Mouse (Mus musculus) small intestine, adult 2 months (tissue): ENCODE measurements around the gene Lrp2bp. TPM values are rescaled to one million over a fixed set of nuclear protein-coding genes. Genes with fewer than 3 reads are reported as not detected.

Experiments
- H3K27ac ChIP-seq: fragments of 200-500 bp; 2 replicates; pipeline ENCODE4 v1.5.1; 2012; ENCODE audit warnings: low read depth, low read length, control low read depth, inconsistent platforms; ENCODE audit not compliant: insufficient read depth
- H3K27me3 ChIP-seq: fragments of 200-500 bp; 2 replicates; pipeline ENCODE4 v1.6.1; 2012; ENCODE audit warnings: mild to moderate bottlenecking, moderate library complexity, low read length, inconsistent platforms; ENCODE audit not compliant: control insufficient read depth, insufficient read depth
- H3K36me3 ChIP-seq: fragments of 200-500 bp; 2 replicates; pipeline ENCODE4 v1.6.1; 2012; ENCODE audit warnings: mild to moderate bottlenecking, low read length, control low read depth, inconsistent platforms; ENCODE audit not compliant: control insufficient read depth, insufficient read depth
- H3K4me1 ChIP-seq: fragments of 200-500 bp; 2 replicates; pipeline ENCODE4 v1.6.1; 2012; ENCODE audit warnings: low read length, inconsistent platforms, mixed read lengths; ENCODE audit not compliant: control insufficient read depth, insufficient read depth, insufficient read length
- H3K4me3 ChIP-seq: fragments of 200-500 bp; 2 replicates; pipeline ENCODE4 v1.5.1; 2012; ENCODE audit warnings: low read depth, mild to moderate bottlenecking, control low read depth, inconsistent platforms, low read length, moderate library complexity
- CTCF ChIP-seq: fragments of 200-500 bp; IDR thresholded peaks from 2 replicates; pipeline ENCODE4 v1.5.1; 2012; ENCODE audit warnings: low read depth, mild to moderate bottlenecking, control low read depth, inconsistent platforms, low read length, moderate library complexity, mixed read lengths; ENCODE audit not compliant: insufficient replicate concordance, insufficient read length; ENCODE audit errors: extremely low read depth
- POLR2A ChIP-seq: fragments of 200-500 bp; IDR thresholded peaks from 2 replicates; pipeline ENCODE4 v1.6.1; 2012; ENCODE audit warnings: low read depth, mild to moderate bottlenecking, control low read depth, inconsistent platforms, low read length, moderate library complexity
- WGBS: fragments of 180-500 bp; shearing (Covaris S2); methylation state at CpG from one replicate; pipeline ENCODE4 v1.1.7; 2018; 5-methylcytosine and 5-hydroxymethylcytosine counted together
- polyA plus RNA-seq: library from polyadenylated mRNA; depleted of rRNA; stranded (reverse); fragments of >200 nt; gene quantifications from 2 replicates; pipeline ENCODE4 v1.2.3, GENCODE M21; 2012; rRNA removed

The Lrp2bp gene
- polyA plus RNA-seq, result not detected in 2 replicates

DNA sequence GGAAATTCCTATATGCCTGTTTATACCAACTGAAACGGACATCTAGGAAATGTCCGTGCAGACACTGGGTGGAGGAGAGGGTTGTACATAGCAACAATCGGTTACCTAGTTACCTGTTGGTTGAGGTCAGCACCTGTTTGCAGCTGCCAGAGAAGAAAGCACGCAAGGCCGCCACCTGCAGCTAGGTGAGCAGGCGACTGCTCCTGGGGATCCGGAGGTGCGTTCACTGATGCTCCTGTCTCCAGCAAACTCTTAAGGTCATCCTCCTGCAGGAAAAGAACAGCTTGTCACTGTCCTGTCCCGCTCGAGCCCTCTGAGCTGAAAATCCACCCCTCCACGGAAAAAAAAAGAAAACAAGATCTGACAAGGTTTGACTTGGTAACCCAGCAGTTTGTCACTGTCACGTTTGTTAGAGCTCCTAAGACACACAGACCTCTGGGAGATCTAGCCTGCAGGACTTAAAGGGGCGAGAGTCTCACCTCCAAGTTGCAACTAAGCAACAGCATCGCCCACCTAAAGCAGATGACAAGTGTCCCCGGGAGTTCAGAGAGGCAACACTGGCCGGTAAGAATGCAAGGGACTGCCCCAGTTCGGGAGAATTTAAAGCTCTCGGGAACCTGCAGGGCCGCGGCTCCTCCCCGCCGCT lies at the start of gene Lrp2bp:
Gene Lrp2bp, plus strand, starts transcription at position 166 of the 646 bp plus-strand sequence.
- H3K4me3 ChIP-seq, result peak within 1 kb of the TSS; percentile 76
- H3K36me3 ChIP-seq, result peaks cover 15% of the 10 kb centered on the region
- TF ChIP-seq POLR2A, result no peak
- TF ChIP-seq CTCF, result peak; percentile 40; the same call in 1 of the 2 replicates
- 4% methylated on average over 22 of the region's 22 CpGs for WGBS
- H3K4me1 ChIP-seq, result peaks cover 2% of the 10 kb centered on the region; the same call in 1 of the 2 replicates
- no peaks in the 10 kb centered on the region for H3K27me3 ChIP-seq
- peak within 1 kb of the TSS; percentile 84 for H3K27ac ChIP-seq

DNA sequence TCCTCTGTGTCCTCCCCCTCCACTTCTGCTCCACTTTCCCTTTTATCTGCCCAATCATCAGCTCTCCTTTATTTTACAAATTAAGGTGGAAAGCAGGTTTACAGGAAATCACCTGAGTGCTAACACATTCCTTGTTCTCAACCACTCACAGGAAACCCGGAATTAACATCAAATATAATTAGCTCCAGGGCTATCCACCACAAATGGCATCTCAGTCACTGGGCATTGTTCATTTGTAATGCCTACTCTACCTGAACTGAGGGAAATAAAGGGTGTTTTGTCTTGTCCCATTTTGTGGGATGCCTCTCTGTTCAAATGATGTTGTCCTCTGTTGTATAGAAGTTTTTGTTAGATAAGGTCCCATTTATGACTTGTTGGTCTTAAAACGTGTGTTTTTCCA lies 48.5 kb upstream of the Lrp2bp start:
- H3K36me3 ChIP-seq, result no peaks in the 10 kb centered on the region
- no peaks in the 10 kb centered on the region for H3K27me3 ChIP-seq
- no peak overlapping the region for H3K27ac ChIP-seq
- TF ChIP-seq POLR2A, result no peak
- TF ChIP-seq CTCF, result no peak
- no peaks in the 10 kb centered on the region for H3K4me1 ChIP-seq
- H3K4me3 ChIP-seq, result no peak overlapping the region
- WGBS, result 45% methylated on average over 2 of the region's 2 CpGs

DNA sequence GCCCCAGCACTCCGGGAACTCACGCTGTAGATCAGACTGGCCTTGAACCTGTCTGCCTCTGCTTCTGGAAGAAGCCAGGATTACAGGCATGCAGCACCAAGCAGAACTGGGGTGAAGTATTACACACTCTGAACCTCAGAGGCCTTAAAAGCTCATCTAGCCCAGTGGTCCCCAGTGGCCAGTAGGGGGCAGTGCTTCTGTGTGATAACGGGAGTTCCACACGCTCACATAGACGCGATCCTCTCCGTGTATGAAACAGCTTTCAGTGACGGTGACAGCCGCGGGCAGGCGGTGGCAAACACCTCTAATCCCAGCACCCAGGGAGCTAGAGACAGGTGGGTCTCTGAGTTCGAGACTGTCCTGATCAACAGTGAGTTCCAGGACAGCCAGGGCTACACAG lies 28.2 kb upstream of the Lrp2bp start:
- no peak overlapping the region for H3K27ac ChIP-seq
- H3K4me1 ChIP-seq, result no peaks in the 10 kb centered on the region; the same call in 1 of the 2 replicates
- no peaks in the 10 kb centered on the region for H3K27me3 ChIP-seq
- no peak for TF ChIP-seq POLR2A
- no peak for TF ChIP-seq CTCF
- no peak overlapping the region for H3K4me3 ChIP-seq
- 97% methylated on average over 12 of the region's 12 CpGs for WGBS
- no peaks in the 10 kb centered on the region for H3K36me3 ChIP-seq

DNA sequence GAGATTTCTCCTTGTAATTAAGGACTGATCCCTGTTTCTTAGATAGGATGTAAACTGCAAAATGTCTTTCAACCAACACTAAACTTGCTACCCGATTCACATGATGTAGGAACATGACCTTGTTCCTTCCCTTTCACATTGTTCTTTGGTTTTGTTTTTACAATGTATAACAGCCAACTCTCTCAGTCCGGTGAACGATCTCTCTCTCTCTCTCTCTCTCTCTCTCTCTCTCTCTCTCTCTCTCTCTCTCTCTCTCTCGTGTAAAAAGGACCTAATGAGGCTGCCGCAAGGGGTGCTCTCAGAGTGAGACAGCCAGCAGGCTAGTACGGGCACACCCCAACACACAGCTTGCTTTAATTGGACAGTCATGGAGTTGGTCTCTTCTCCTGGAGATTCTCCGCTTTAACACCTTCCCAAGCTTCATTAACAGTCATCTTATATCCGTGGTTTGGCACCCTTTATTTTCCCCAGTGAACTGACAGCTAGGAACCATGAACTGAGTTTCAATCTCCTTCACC lies 25.1 kb upstream of the Lrp2bp start:
- peaks cover 3% of the 10 kb centered on the region; the same call in 1 of the 2 replicates for H3K4me1 ChIP-seq
- TF ChIP-seq CTCF, result no peak
- no peak for TF ChIP-seq POLR2A
- 71% methylated on average over 8 of the region's 8 CpGs for WGBS
- peaks cover 5% of the 10 kb centered on the region; the same call in 1 of the 2 replicates for H3K36me3 ChIP-seq
- no peaks in the 10 kb centered on the region for H3K27me3 ChIP-seq
- no peak overlapping the region for H3K27ac ChIP-seq
- no peak overlapping the region for H3K4me3 ChIP-seq

DNA sequence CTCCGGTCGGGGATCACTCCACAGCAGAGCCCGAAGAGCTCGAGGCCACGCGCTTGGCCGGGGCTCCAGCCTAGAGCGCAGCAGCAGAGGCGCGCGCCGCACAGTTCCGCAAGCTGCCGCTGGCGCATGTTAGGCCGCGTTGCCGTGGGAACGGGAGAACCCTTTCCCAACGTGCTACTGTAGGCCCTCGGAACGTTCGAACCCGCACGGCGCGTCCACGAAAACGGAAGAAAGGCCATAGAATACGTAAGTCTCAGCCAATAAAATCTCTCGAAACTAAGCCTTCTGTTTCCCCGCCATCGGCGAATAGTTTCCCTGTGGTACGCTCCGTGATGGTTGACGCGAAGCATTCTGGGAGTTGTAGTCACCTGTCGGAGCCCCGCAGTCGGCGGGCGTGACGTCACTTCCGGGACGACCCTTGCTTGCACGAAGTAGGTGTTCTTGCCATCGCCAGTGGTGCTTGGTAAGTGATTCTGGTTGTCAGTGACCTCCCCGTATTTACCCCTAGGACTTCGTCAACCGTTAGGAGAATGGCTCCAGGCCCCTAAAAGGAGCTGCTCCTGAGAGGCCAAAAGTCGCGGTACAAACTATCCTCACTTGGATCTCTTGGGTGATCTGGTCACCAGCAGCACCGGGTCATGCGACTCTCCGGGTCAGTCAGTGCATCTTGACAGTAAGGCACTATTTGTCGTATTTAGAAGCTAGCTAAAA lies 23.8 kb upstream of the Lrp2bp start, which contains the start of the genes 1700029J07Rik and Ufsp2:
Gene 1700029J07Rik, minus strand, starts transcription at position 127 of the 711 bp plus-strand sequence.
Gene Ufsp2, plus strand, starts transcription at position 403 of the 711 bp plus-strand sequence.
- peak within 1 kb of the TSS; percentile 68 for H3K4me3 ChIP-seq
- WGBS, result under 1% methylated on average over 57 of the region's 57 CpGs
- peaks cover 10% of the 10 kb centered on the region for H3K36me3 ChIP-seq
- H3K27ac ChIP-seq, result peak within 1 kb of the TSS; percentile 76
- TF ChIP-seq POLR2A, result no peak
- TF ChIP-seq CTCF, result peak; percentile 40; the same call in 1 of the 2 replicates
- peaks cover 3% of the 10 kb centered on the region; the same call in 1 of the 2 replicates for H3K4me1 ChIP-seq
- H3K27me3 ChIP-seq, result no peaks in the 10 kb centered on the region

DNA sequence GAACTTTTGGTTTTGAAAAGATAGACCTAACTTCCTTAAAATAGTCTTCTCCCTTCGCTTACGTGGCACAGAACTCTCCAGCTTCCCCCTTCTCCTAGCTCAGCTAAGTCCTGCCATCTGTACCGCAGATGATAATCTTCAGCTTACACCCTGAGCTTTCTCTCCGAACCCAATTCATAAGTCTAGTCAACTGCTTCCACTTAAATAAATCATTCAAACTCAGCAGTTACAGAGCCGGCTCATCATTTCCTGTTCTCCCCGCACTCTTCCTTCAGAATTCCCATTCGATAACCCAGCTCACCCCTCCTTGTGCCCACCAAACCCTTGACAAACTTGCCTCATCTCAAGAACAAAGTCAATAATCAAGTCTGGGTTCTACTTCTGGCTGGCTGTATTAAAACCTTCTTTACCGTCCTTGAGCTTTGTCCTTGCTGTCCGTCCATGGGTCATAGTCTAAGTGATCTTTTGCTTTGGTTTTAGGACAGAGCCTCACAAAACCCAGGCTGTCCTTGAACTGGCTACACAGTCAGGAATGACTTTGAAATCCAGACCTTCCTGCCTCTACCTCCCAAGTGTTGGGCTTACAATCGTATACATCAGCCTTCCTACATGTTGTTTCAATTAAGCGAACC lies 23.1 kb upstream of the Lrp2bp start:
- H3K4me3 ChIP-seq, result peak overlapping the region; percentile 68
- peaks cover 15% of the 10 kb centered on the region for H3K36me3 ChIP-seq
- H3K27ac ChIP-seq, result peak overlapping the region; percentile 1; the same call in 1 of the 2 replicates
- WGBS, result 30% methylated on average over 11 of the region's 11 CpGs
- no peak for TF ChIP-seq CTCF
- TF ChIP-seq POLR2A, result no peak
- H3K4me1 ChIP-seq, result peaks cover 3% of the 10 kb centered on the region; the same call in 1 of the 2 replicates
- no peaks in the 10 kb centered on the region for H3K27me3 ChIP-seq
